Mouse (Mus musculus): ENCODE measurements around the gene Gm49425. TPM values are rescaled to one million over a fixed set of nuclear protein-coding genes. Genes with fewer than 3 reads are reported as not detected.

Gm49425 gene
- total RNA-seq, 2 experiments from 2014 or later = not detected

GRCm38 (mm10) chr15:101493713-101494112 is 23.3 kb downstream of the Gm49425 start:
- intact Hi-C loops (cut with DNase I) = no loop called here
- no peak for DNase-seq (ENCODE audit: low spot score in 2 of 2)

GRCm38 (mm10) chr15:101492718-101493117 is 24.3 kb downstream of the Gm49425 start:
- intact Hi-C loops (cut with DNase I) = no loop called here
- DNase-seq (ENCODE audit: low spot score in 2 of 2) = no peak

- intact Hi-C loops (cut with DNase I) = no loop called here
- DNase-seq (ENCODE audit: low spot score in 2 of 2) = no peak
These were observed 25.6 kb downstream of the Gm49425 start, which contains the start of gene Krt83 for GRCm38 (mm10) chr15:101491431-101491830. Gene Krt83 (minus strand): TSS chr15:101491512.

GRCm38 (mm10) chr15:101485911-101486635 is 31.0 kb downstream of the Gm49425 start:
- intact Hi-C loops (cut with DNase I) = no loop called here
- DNase-seq (ENCODE audit: low spot score in 2 of 2) = peak; percentile 33 to 54

- intact Hi-C loops (cut with DNase I) = no loop called here
- DNase-seq (ENCODE audit: low spot score in 2 of 2) = no peak
These were observed 32.1 kb downstream of the Gm49425 start for GRCm38 (mm10) chr15:101484939-101485338.

GRCm38 (mm10) chr15:101483646-101484045 is 33.4 kb downstream of the Gm49425 start:
- no peak for DNase-seq (ENCODE audit: low spot score in 2 of 2)

GRCm38 (mm10) chr15:101482056-101482455 is 35.0 kb downstream of the Gm49425 start:
- intact Hi-C loops (cut with DNase I) = no loop called here
- no peak for DNase-seq (ENCODE audit: low spot score in 2 of 2)

More at GRCm38 (mm10) chr15:101483646-101484045, 33.4 kb downstream of the Gm49425 start:
- intact Hi-C loops (cut with DNase I) = no loop called here

GRCm38 (mm10) chr15:101479666-101480060 is 37.4 kb downstream of the Gm49425 start:
- intact Hi-C loops (cut with DNase I) = no loop called here
- no peak for DNase-seq (ENCODE audit: low spot score in 2 of 2)

GRCm38 (mm10) chr15:101479007-101479665 is 37.9 kb downstream of the Gm49425 start:
- DNase-seq (ENCODE audit: low spot score in 2 of 2) = peak; percentile 24 to 45
- intact Hi-C loops (cut with DNase I) = no loop called here

GRCm38 (mm10) chr15:101472952-101473528 is 44.0 kb downstream of the Gm49425 start, which contains the start of gene Krt86:
Gene Krt86 (plus strand): TSS chr15:101473478.
- intact Hi-C loops (cut with DNase I) = no loop called here
- DNase-seq (ENCODE audit: low spot score in 2 of 2) = no peak

GRCm38 (mm10) chr15:101469093-101469492 is 48.0 kb downstream of the Gm49425 start:
- intact Hi-C loops (cut with DNase I) = no loop called here
- DNase-seq (ENCODE audit: low spot score in 2 of 2) = no peak

Small RNA genes lying within 50 kb of the gene (microRNA-seq; reads per million reads assigned to microRNA genes)
- not detected for gene Gm44393

Other genes starting within 250 kb of the Gm49425 start
- gene Atg101, start 233.0 kb downstream of the Gm49425 start, total RNA-seq (2021) = 10 to 100 TPM; 43.5 to 45.5 TPM
- gene 6030408B16Rik, start 224.0 kb downstream of the Gm49425 start, total RNA-seq (2021) = under 1 TPM; 0.27 to 0.37 TPM
- 1 to 10 TPM; 3.4 to 6.1 TPM for gene Krt80, start 147.1 kb downstream of the Gm49425 start, total RNA-seq (2021)
- gene Krt7, start 106.2 kb downstream of the Gm49425 start, total RNA-seq (2021) = under 1 TPM in 1 of 2 experiments, not detected in 1; 0.07 TPM
- gene Krt87, start 78.5 kb downstream of the Gm49425 start, total RNA-seq (2021) = under 1 TPM in 1 of 2 experiments, not detected in 1; 0.37 TPM
- gene Krt88, start 69.5 kb downstream of the Gm49425 start, total RNA-seq (2021) = not detected
- not detected for gene Krt81, start 53.5 kb downstream of the Gm49425 start, total RNA-seq (2021)
- gene Krt86, start 43.8 kb downstream of the Gm49425 start, total RNA-seq (2021) = not detected
- not detected for gene Krt83, start 25.7 kb downstream of the Gm49425 start, total RNA-seq (2021)
- gene Krt84, start 15.6 kb upstream of the Gm49425 start, total RNA-seq (2021) = not detected
- not detected for gene Krt82, start 33.4 kb upstream of the Gm49425 start, total RNA-seq (2021)
- gene Krt90, start 45.7 kb upstream of the Gm49425 start, total RNA-seq (2021) = not detected
- not detected for gene Krt75, start 56.6 kb upstream of the Gm49425 start, total RNA-seq (2021)
- not detected for gene Gm5414, start 110.9 kb upstream of the Gm49425 start, total RNA-seq (2021)
- gene Gm5478, start 130.1 kb upstream of the Gm49425 start, total RNA-seq (2021) = not detected
- gene Krt6b, start 163.0 kb upstream of the Gm49425 start, total RNA-seq (2021) = not detected
- not detected for gene Krt6a, start 177.0 kb upstream of the Gm49425 start, total RNA-seq (2021)
- not detected for gene Krt5, start 195.6 kb upstream of the Gm49425 start, total RNA-seq (2021)
- gene Krt71, start 225.8 kb upstream of the Gm49425 start, total RNA-seq (2021) = not detected

All from left cerebral cortex, postnatal 36 days (tissue).